Mouse (Mus musculus) embryonic facial prominence, embryonic 14.5 days (tissue): ENCODE measurements around the gene Ctse. TPM values are rescaled to one million over a fixed set of nuclear protein-coding genes. Genes with fewer than 3 reads are reported as not detected.

Source experiments
- ATAC-seq: fragments of 200-750 bp; cut with Nextera tagmentation; 2 replicates; pipeline ENCODE4 v1.8.0; 2017; ENCODE audit warnings: low read depth, moderate number of reproducible peaks, moderate TSS enrichment
- DNase-seq: peaks from one replicate; pipeline ENCODE4 v3.0.0-alpha.2; 2015; ENCODE audit warnings: low spot score
- H3K27ac ChIP-seq: fragments of 300-500 bp; sonication (generic); replicated peaks from 2 replicates; pipeline ENCODE4 v1.5.1; 2014; ENCODE audit warnings: low read depth, mild to moderate bottlenecking, low read length, moderate library complexity
- H3K27me3 ChIP-seq: fragments of 300-500 bp; sonication (generic); replicated peaks from 2 replicates; pipeline ENCODE4 v1.6.1; 2014; ENCODE audit warnings: low read length; ENCODE audit not compliant: control insufficient read depth, insufficient read depth
- H3K36me3 ChIP-seq: fragments of 300-500 bp; sonication (generic); 2 replicates; pipeline ENCODE4 v1.6.1; 2014; ENCODE audit warnings: low read length, mixed read lengths; ENCODE audit not compliant: control insufficient read depth, insufficient read depth
- H3K4me1 ChIP-seq: fragments of 300-500 bp; sonication (generic); 2 replicates; pipeline ENCODE4 v1.6.1; 2014; ENCODE audit warnings: antibody characterized with exemption, low read length; ENCODE audit not compliant: control insufficient read depth, insufficient read depth
- H3K4me2 ChIP-seq: fragments of 300-500 bp; sonication (generic); 2 replicates; pipeline ENCODE4 v1.6.1; 2014; ENCODE audit warnings: low read depth, mild to moderate bottlenecking, low read length, moderate library complexity, mixed read lengths
- H3K4me3 ChIP-seq: fragments of 300-500 bp; sonication (generic); 2 replicates; pipeline ENCODE4 v1.5.1; 2014; ENCODE audit warnings: low read depth, mild to moderate bottlenecking, low read length
- H3K9ac ChIP-seq: fragments of 300-500 bp; sonication (generic); 2 replicates; pipeline ENCODE4 v1.6.1; 2014; ENCODE audit warnings: low read depth, mild to moderate bottlenecking, low read length, moderate library complexity, mixed read lengths
- H3K9me3 ChIP-seq: fragments of 300-500 bp; sonication (generic); 2 replicates; pipeline ENCODE4 v1.6.1; 2016; ENCODE audit warnings: low read length; ENCODE audit not compliant: control insufficient read depth
- WGBS: fragments of 180-500 bp; shearing (Covaris S2); extraction: QIAGEN DNeasy Blood & Tissue Kit; methylation state at CpG from one replicate; pipeline ENCODE4 v1.1.7; 2014; 5-methylcytosine and 5-hydroxymethylcytosine counted together
- polyA plus RNA-seq: library from polyadenylated mRNA; unstranded; fragments of >200 nt; fragmentation: Nextera tagmentation; extraction: Ambion mirVana; gene quantifications from 2 replicates; pipeline ENCODE4 v1.2.1, GENCODE M21; 2014

Gene Ctse
- polyA plus RNA-seq, 1 experiment from 2014 or later, result 0.15 TPM

GRCm38 (mm10) chr1:131660266-131660665 is 22.2 kb downstream of the Ctse start:
- H3K4me3 ChIP-seq, result no peak overlapping the region
- DNase-seq (no peak), ATAC-seq (no peak)
- no peak overlapping the region for H3K9ac ChIP-seq
- no peaks in the 10 kb centered on the region for H3K36me3 ChIP-seq
- no peak overlapping the region for H3K27ac ChIP-seq
- no peak overlapping the region for H3K4me2 ChIP-seq
- H3K9me3 ChIP-seq, result no peaks in the 10 kb centered on the region
- no peaks in the 10 kb centered on the region for H3K27me3 ChIP-seq
- H3K4me1 ChIP-seq, result peaks cover 5% of the 10 kb centered on the region; the same call in 1 of the 2 replicates
- 83% methylated on average over 2 of the region's 2 CpGs for WGBS

- no peak for DNase-seq
- Histone ChIP-seq H3K9ac (no peak overlapping the region), H3K4me1 (peaks cover 5% of the 10 kb centered on the region; the same call in 1 of the 2 replicates), H3K4me3 (no peak overlapping the region), H3K27ac (no peak overlapping the region), H3K27me3 (no peaks in the 10 kb centered on the region), H3K4me2 (no peak overlapping the region), H3K36me3 (no peaks in the 10 kb centered on the region), H3K9me3 (no peaks in the 10 kb centered on the region)
- ATAC-seq, result no peak
- 69% methylated on average over 7 of the region's 7 CpGs for WGBS
Measured at GRCm38 (mm10) chr1:131660716-131661472, 22.8 kb downstream of the Ctse start.

- Histone ChIP-seq H3K4me3 (no peak overlapping the region), H3K27me3 (no peaks in the 10 kb centered on the region), H3K27ac (no peak overlapping the region), H3K9me3 (no peaks in the 10 kb centered on the region), H3K9ac (no peak overlapping the region), H3K36me3 (no peaks in the 10 kb centered on the region), H3K4me1 (peaks cover 5% of the 10 kb centered on the region; the same call in 1 of the 2 replicates), H3K4me2 (no peak overlapping the region)
- WGBS, result 59% methylated on average over 3 of the region's 3 CpGs
- ATAC-seq, result no peak
- no peak for DNase-seq
Measured at GRCm38 (mm10) chr1:131661749-131662148, 23.6 kb downstream of the Ctse start.

GRCm38 (mm10) chr1:131663286-131663995 is 25.3 kb downstream of the Ctse start:
- H3K27ac ChIP-seq, result no peak overlapping the region
- 84% methylated on average over 9 of the region's 9 CpGs for WGBS
- no peak for DNase-seq
- no peaks in the 10 kb centered on the region for H3K27me3 ChIP-seq
- no peak overlapping the region for H3K4me2 ChIP-seq
- H3K4me3 ChIP-seq, result no peak overlapping the region
- H3K36me3 ChIP-seq, result no peaks in the 10 kb centered on the region
- no peaks in the 10 kb centered on the region for H3K4me1 ChIP-seq
- no peaks in the 10 kb centered on the region for H3K9me3 ChIP-seq
- ATAC-seq, result no peak
- no peak overlapping the region for H3K9ac ChIP-seq

- Histone ChIP-seq H3K4me3 (no peak overlapping the region), H3K4me2 (no peak overlapping the region), H3K27ac (no peak overlapping the region), H3K27me3 (no peaks in the 10 kb centered on the region), H3K4me1 (no peaks in the 10 kb centered on the region), H3K36me3 (no peaks in the 10 kb centered on the region), H3K9me3 (no peaks in the 10 kb centered on the region), H3K9ac (no peak overlapping the region)
- 89% methylated on average over 5 of the region's 5 CpGs for WGBS
- ATAC-seq, result no peak
- DNase-seq, result no peak
Measured at GRCm38 (mm10) chr1:131664136-131664535, 26.0 kb downstream of the Ctse start.

GRCm38 (mm10) chr1:131665886-131666285 is 27.8 kb downstream of the Ctse start:
- Histone ChIP-seq H3K27ac (no peak overlapping the region), H3K9me3 (no peaks in the 10 kb centered on the region), H3K4me2 (no peak overlapping the region), H3K4me1 (no peaks in the 10 kb centered on the region), H3K27me3 (no peaks in the 10 kb centered on the region), H3K36me3 (no peaks in the 10 kb centered on the region), H3K4me3 (no peak overlapping the region), H3K9ac (no peak overlapping the region)
- 75% methylated on average over 1 of the region's 1 CpGs for WGBS
- DNase-seq, result no peak
- no peak for ATAC-seq

GRCm38 (mm10) chr1:131671113-131671512 is 33.0 kb downstream of the Ctse start:
- no peaks in the 10 kb centered on the region for H3K9me3 ChIP-seq
- whole genome bisulfite sequencing, result 87% methylated on average over 8 of the region's 8 CpGs
- H3K27me3 ChIP-seq, result no peaks in the 10 kb centered on the region
- H3K4me2 ChIP-seq, result no peak overlapping the region
- DNase-seq (no peak), ATAC-seq (no peak)
- H3K4me1 ChIP-seq, result no peaks in the 10 kb centered on the region
- H3K27ac ChIP-seq, result no peak overlapping the region
- H3K9ac ChIP-seq, result no peak overlapping the region
- no peak overlapping the region for H3K4me3 ChIP-seq
- no peaks in the 10 kb centered on the region for H3K36me3 ChIP-seq

GRCm38 (mm10) chr1:131672361-131672760 is 34.3 kb downstream of the Ctse start:
- no peak overlapping the region for H3K27ac ChIP-seq
- WGBS, result 77% methylated on average over 7 of the region's 7 CpGs
- H3K9me3 ChIP-seq, result no peaks in the 10 kb centered on the region
- H3K27me3 ChIP-seq, result no peaks in the 10 kb centered on the region
- H3K4me2 ChIP-seq, result no peak overlapping the region
- ATAC-seq (no peak), DNase-seq (no peak)
- no peak overlapping the region for H3K9ac ChIP-seq
- H3K4me1 ChIP-seq, result no peaks in the 10 kb centered on the region
- H3K36me3 ChIP-seq, result no peaks in the 10 kb centered on the region
- no peak overlapping the region for H3K4me3 ChIP-seq
